Mouse (Mus musculus) liver, postnatal 0 days (tissue): ENCODE measurements around the gene Ip6k1. TPM values are rescaled to one million over a fixed set of nuclear protein-coding genes. Genes with fewer than 3 reads are reported as not detected.

Source experiments
- ATAC-seq: fragments of 200-750 bp; cut with Nextera tagmentation; 2 replicates; pipeline ENCODE4 v1.8.0; 2017; ENCODE audit warnings: mild to moderate bottlenecking, moderate library complexity
- DNase-seq: peaks from one replicate; pipeline ENCODE4 v3.0.0-alpha.2; 2016
- H3K27ac ChIP-seq: fragments of 300-500 bp; sonication (generic); 2 replicates; pipeline ENCODE4 v1.5.1; 2014; ENCODE audit warnings: antibody characterized with exemption, moderate library complexity, mild to moderate bottlenecking, low read depth
- H3K27me3 ChIP-seq: fragments of 300-500 bp; sonication (generic); 2 replicates; pipeline ENCODE4 v1.6.1; 2014; ENCODE audit warnings: low read length, control low read depth, mixed read lengths; ENCODE audit not compliant: insufficient read depth
- H3K36me3 ChIP-seq: fragments of 300-500 bp; sonication (generic); replicated peaks from 2 replicates; pipeline ENCODE4 v1.6.1; 2014; ENCODE audit warnings: mild to moderate bottlenecking, control low read depth, low read length, moderate library complexity, mixed read lengths; ENCODE audit not compliant: insufficient read depth
- H3K4me1 ChIP-seq: fragments of 300-500 bp; sonication (generic); 2 replicates; pipeline ENCODE4 v1.6.1; 2014; ENCODE audit warnings: antibody characterized with exemption, mild to moderate bottlenecking, control low read depth; ENCODE audit not compliant: insufficient read depth
- H3K4me2 ChIP-seq: fragments of 300-500 bp; sonication (generic); 2 replicates; pipeline ENCODE4 v1.6.1; 2014; ENCODE audit warnings: low read depth, mild to moderate bottlenecking, low read length, moderate library complexity, mixed read lengths
- H3K4me3 ChIP-seq: fragments of 300-500 bp; sonication (generic); 2 replicates; pipeline ENCODE4 v1.5.1; 2014; ENCODE audit warnings: low read depth, low read length
- H3K9ac ChIP-seq: fragments of 300-500 bp; sonication (generic); replicated peaks from 2 replicates; pipeline ENCODE4 v1.6.1; 2014; ENCODE audit warnings: mild to moderate bottlenecking, moderate library complexity
- H3K9me3 ChIP-seq: fragments of 300-500 bp; sonication (generic); 2 replicates; pipeline ENCODE4 v1.6.1; 2016; ENCODE audit warnings: mild to moderate bottlenecking, control low read depth, low read length, mixed read lengths
- CTCF ChIP-seq: sonication (generic); IDR thresholded peaks from 2 replicates; pipeline ENCODE4 v1.5.1; 2016; ENCODE audit warnings: antibody characterized with exemption, low read depth
- EP300 ChIP-seq: IDR thresholded peaks from 2 replicates; pipeline ENCODE4 v1.6.1; 2016; ENCODE audit warnings: antibody characterized with exemption, low read depth, mild to moderate bottlenecking
- WGBS: fragments of 180-500 bp; shearing (Covaris S2); extraction: QIAGEN DNeasy Blood & Tissue Kit; methylation state at CpG from one replicate; pipeline ENCODE4 v1.1.7; 2014; ENCODE audit not compliant: insufficient replicate concordance; 5-methylcytosine and 5-hydroxymethylcytosine counted together
- polyA plus RNA-seq: library from polyadenylated mRNA; unstranded; fragments of >200 nt; fragmentation: Nextera tagmentation; extraction: Ambion mirVana; gene quantifications from 2 replicates; pipeline ENCODE4 v1.2.1, GENCODE M21; 2015

Ip6k1 gene
- polyA plus RNA-seq, 1 experiment from 2014 or later = 19.8 TPM

GRCm38 (mm10) chr9:108058291-108058690, 56.0 kb downstream of the Ip6k1 start:
- Histone ChIP-seq H3K36me3 (peaks cover 100% of the 10 kb centered on the region), H3K4me1 (peaks cover under 1% of the 10 kb centered on the region; the same call in 1 of the 2 replicates), H3K9me3 (no peaks in the 10 kb centered on the region), H3K4me3 (no peak overlapping the region), H3K9ac (no peak overlapping the region), H3K27me3 (no peaks in the 10 kb centered on the region), H3K4me2 (no peak overlapping the region), H3K27ac (no peak overlapping the region)
- WGBS = 92% methylated on average over 9 of the region's 9 CpGs
- no peak for ATAC-seq
- no peak for DNase-seq
- TF ChIP-seq EP300 (no peak), CTCF (no peak)

- no peak for TF ChIP-seq EP300
- TF ChIP-seq CTCF = no peak
- no peaks in the 10 kb centered on the region for H3K27me3 ChIP-seq
- H3K4me3 ChIP-seq = no peak overlapping the region
- peaks cover 98% of the 10 kb centered on the region for H3K36me3 ChIP-seq
- H3K4me2 ChIP-seq = no peak overlapping the region
- H3K27ac ChIP-seq = no peak overlapping the region
- no peak for ATAC-seq
- no peak overlapping the region for H3K9ac ChIP-seq
- no peaks in the 10 kb centered on the region for H3K9me3 ChIP-seq
- WGBS = 81% methylated on average over 3 of the region's 3 CpGs
- no peak for DNase-seq
- H3K4me1 ChIP-seq = no peaks in the 10 kb centered on the region
These were observed 59.8 kb downstream of the Ip6k1 start for GRCm38 (mm10) chr9:108062142-108062541.

- DNase-seq (no peak), ATAC-seq (no peak)
- Histone ChIP-seq H3K27me3 (no peaks in the 10 kb centered on the region), H3K4me2 (no peak overlapping the region), H3K4me1 (no peaks in the 10 kb centered on the region), H3K27ac (no peak overlapping the region), H3K36me3 (peaks cover 97% of the 10 kb centered on the region), H3K9ac (no peak overlapping the region), H3K4me3 (no peak overlapping the region), H3K9me3 (no peaks in the 10 kb centered on the region)
- TF ChIP-seq EP300 = no peak
- no peak for TF ChIP-seq CTCF
- WGBS = 77% methylated on average over 12 of the region's 12 CpGs
These were observed 61.1 kb downstream of the Ip6k1 start for GRCm38 (mm10) chr9:108063361-108063760.

- H3K4me3 ChIP-seq = no peak overlapping the region
- no peaks in the 10 kb centered on the region for H3K4me1 ChIP-seq
- DNase-seq = peak; percentile 66
- H3K9me3 ChIP-seq = no peaks in the 10 kb centered on the region
- no peak for TF ChIP-seq EP300
- peak; percentile 82 for TF ChIP-seq CTCF
- H3K27me3 ChIP-seq = no peaks in the 10 kb centered on the region
- WGBS = 39% methylated on average over 5 of the region's 5 CpGs
- H3K9ac ChIP-seq = no peak overlapping the region
- peaks cover 96% of the 10 kb centered on the region for H3K36me3 ChIP-seq
- ATAC-seq = peak; percentile 57
- H3K27ac ChIP-seq = no peak overlapping the region
- H3K4me2 ChIP-seq = no peak overlapping the region
These were observed 63.2 kb downstream of the Ip6k1 start for GRCm38 (mm10) chr9:108065491-108066011.

GRCm38 (mm10) chr9:108067199-108067598, 64.9 kb downstream of the Ip6k1 start:
- Histone ChIP-seq H3K27ac (no peak overlapping the region), H3K9ac (no peak overlapping the region), H3K36me3 (peaks cover 95% of the 10 kb centered on the region), H3K4me3 (no peak overlapping the region), H3K4me1 (no peaks in the 10 kb centered on the region; the same call in 1 of the 2 replicates), H3K9me3 (no peaks in the 10 kb centered on the region), H3K27me3 (no peaks in the 10 kb centered on the region), H3K4me2 (no peak overlapping the region)
- ATAC-seq (no peak), DNase-seq (no peak)
- 88% methylated on average over 7 of the region's 7 CpGs for WGBS
- TF ChIP-seq EP300 (no peak), CTCF (no peak)

- TF ChIP-seq CTCF = peak; percentile 99
- no peak for TF ChIP-seq EP300
- Histone ChIP-seq H3K4me3 (no peak overlapping the region), H3K36me3 (peaks cover 93% of the 10 kb centered on the region), H3K4me1 (no peaks in the 10 kb centered on the region; the same call in 1 of the 2 replicates), H3K9me3 (no peaks in the 10 kb centered on the region), H3K27me3 (no peaks in the 10 kb centered on the region), H3K4me2 (no peak overlapping the region), H3K27ac (no peak overlapping the region), H3K9ac (no peak overlapping the region)
- WGBS = 29% methylated on average over 8 of the region's 8 CpGs
- ATAC-seq (peak; percentile 71), DNase-seq (peak; percentile 89)
These were observed 65.6 kb downstream of the Ip6k1 start for GRCm38 (mm10) chr9:108067900-108068299.
